Mouse (Mus musculus) hindlimb bud, embryonic 11.5 days (tissue): Measurements from ENCODE around the gene Rnf213.
A peak's percentile ranks its signal among the peaks of the same experiment; 100 is the strongest.

Experiments
- DNase-seq: peaks from one replicate; pipeline ENCODE4 v3.0.0-alpha.2; 2012; ENCODE audit warnings: low read depth, low spot score; ENCODE audit errors: extremely low spot score

The Rnf213 gene

GRCm38 (mm10) chr11:119514967-119515636, 122.2 kb downstream of the Rnf213 start:
- no peak for DNase-seq

- DNase-seq, result no peak
These were observed 123.2 kb downstream of the Rnf213 start for GRCm38 (mm10) chr11:119515823-119516676.

- no peak for DNase-seq
These were observed 123.9 kb downstream of the Rnf213 start for GRCm38 (mm10) chr11:119516677-119517361.

GRCm38 (mm10) chr11:119519387-119519786, 126.5 kb downstream of the Rnf213 start:
- DNase-seq, result no peak

- no peak for DNase-seq
These were observed 127.3 kb downstream of the Rnf213 start for GRCm38 (mm10) chr11:119520005-119520712.

- DNase-seq, result no peak
These were observed 127.8 kb downstream of the Rnf213 start for GRCm38 (mm10) chr11:119520713-119521063.

GRCm38 (mm10) chr11:119521920-119522710, 129.2 kb downstream of the Rnf213 start:
- no peak for DNase-seq

GRCm38 (mm10) chr11:119522779-119523178, 129.9 kb downstream of the Rnf213 start:
- DNase-seq, result no peak

- DNase-seq, result no peak
These were observed 130.5 kb downstream of the Rnf213 start for GRCm38 (mm10) chr11:119523392-119523791.

GRCm38 (mm10) chr11:119524545-119524949, 131.6 kb downstream of the Rnf213 start:
- DNase-seq, result peak; percentile 63

- no peak for DNase-seq
These were observed 133.4 kb downstream of the Rnf213 start for GRCm38 (mm10) chr11:119526068-119526966.

GRCm38 (mm10) chr11:119528930-119529329, 136.0 kb downstream of the Rnf213 start:
- DNase-seq, result no peak

- DNase-seq, result no peak
These were observed 139.6 kb downstream of the Rnf213 start for GRCm38 (mm10) chr11:119532460-119532859.

- no peak for DNase-seq
These were observed 140.8 kb downstream of the Rnf213 start for GRCm38 (mm10) chr11:119533745-119534144.
